Mouse (Mus musculus) CH12.LX (cell line): ENCODE measurements around the gene Fam20c.

Source experiments
- CTCF ChIP-seq, 2 experiments: IDR thresholded peaks in 1 of 2; conservative IDR thresholded peaks in 1 of 2; 2 replicates each; pipeline ENCODE4 v1.5.1; 2011 to 2012; ENCODE audit warnings: low read depth in 2 of 2, low read length in 2 of 2, improper control_type of control experiment in 1 of 2, inconsistent platforms in 1 of 2, mild to moderate bottlenecking in 1 of 2, moderate library complexity in 1 of 2
- JUN ChIP-seq: IDR thresholded peaks from 2 replicates; pipeline ENCODE4 v1.6.1; 2011; ENCODE audit warnings: low read depth, mild to moderate bottlenecking, low read length, improper control_type of control experiment, moderate library complexity; ENCODE audit not compliant: insufficient read depth
- POLR2A ChIP-seq: IDR thresholded peaks from 2 replicates; pipeline ENCODE4 v1.6.1; 2011; ENCODE audit warnings: low read depth, mild to moderate bottlenecking, improper control_type of control experiment, low read length
- USF2 ChIP-seq: conservative IDR thresholded peaks from 2 replicates; pipeline ENCODE4 v1.6.1; 2011; ENCODE audit warnings: low read depth, low read length, improper control_type of control experiment

DNA sequence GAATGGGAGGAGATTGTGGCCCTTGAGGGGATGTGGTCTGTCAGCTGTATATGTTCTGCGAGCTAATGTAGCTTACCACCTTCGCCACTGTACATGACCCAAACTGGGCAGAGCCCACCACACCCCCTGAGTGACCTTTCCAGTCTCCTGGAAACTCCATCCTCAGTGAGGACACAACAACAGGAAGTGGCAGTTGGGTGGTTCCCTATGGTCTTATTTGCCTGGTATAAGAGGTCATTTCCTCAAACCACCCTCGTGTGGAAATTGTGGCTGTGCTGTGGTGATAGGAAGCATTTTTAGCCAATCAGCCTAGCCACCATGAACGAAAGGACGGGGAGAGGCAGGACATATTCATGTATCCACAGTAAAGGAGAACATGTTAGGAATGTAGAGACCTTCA lies 23.5 kb upstream of the Fam20c start:
- no peak for TF ChIP-seq CTCF (conservative IDR thresholded peaks at IDR 0.05 in 1 of 2, IDR thresholded peaks at IDR 0.05 in 1 of 2; ENCODE audit: low read depth in 2 of 2, low read length in 2 of 2)
- no peak for TF ChIP-seq POLR2A
- TF ChIP-seq USF2: no peak
- no peak for TF ChIP-seq JUN
